Mouse (Mus musculus): Measurements from ENCODE around the gene Creb3.

Gene Creb3

DNA sequence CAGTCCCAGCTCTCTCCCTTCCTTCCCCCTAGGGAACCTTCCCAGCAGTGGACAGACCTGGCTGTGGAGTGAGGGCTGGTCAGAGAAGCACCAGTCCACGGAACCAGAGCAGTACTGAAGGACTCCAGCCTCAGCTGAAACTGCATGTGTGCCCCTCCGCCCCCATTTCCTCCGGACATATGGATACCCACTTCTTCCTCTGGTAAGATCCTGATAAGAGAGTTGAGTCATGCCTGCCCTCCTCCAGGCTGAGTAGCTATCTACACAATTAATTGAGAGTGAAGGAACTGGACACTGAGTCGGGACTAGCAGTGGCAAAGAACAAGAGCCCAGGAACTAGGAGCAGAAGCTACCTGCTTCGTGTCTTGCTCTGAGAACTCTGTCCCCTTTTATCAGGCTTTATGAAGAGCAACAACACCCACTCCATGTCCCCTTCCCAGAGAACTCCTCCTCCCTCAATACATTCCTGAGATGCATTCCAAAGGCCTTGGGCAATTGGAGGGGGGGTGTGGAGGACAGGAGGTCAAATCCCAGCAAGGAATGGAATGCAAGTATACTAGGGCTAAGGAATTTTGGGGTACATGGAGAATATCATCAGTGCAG is 4.0 kb upstream of the Creb3 start:
- no peak for DNase-seq (ENCODE audit: low read depth)

DNA sequence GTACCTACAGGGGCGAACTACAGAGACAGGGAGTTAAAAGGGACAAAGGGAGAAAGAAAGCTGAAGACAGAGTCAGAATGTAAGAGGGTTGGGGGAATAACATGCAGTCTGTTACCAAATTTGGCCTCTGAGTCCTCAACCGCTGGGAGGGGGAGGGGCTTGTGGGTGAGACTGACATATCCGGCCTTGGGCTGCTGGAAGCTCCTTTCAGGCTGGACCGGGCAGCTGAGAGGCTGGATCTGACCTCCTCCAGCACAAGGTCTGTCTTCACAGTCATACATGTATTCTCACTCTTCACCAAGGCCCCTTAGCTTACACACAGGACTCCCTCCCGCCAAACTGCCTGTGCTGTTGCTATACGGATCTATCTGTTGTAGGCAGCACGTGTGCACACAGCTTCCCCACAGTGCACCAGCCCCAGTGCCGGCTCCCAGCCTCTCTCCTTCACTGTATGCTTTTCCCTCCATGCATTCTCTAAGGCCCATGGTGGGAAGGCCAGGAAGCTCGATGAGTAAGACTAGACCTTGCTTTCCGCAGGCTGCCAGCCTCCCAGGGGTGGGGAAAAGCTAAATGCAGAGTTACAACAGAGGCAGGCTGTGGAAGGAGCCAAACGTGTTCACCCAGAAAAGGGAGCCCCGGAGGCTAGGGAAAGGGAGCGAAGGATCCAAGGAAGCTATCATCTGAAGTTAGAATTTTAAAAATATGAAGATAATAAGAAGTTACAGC is 3.3 kb upstream of the Creb3 start:
- no peak for DNase-seq (ENCODE audit: low read depth)

DNA sequence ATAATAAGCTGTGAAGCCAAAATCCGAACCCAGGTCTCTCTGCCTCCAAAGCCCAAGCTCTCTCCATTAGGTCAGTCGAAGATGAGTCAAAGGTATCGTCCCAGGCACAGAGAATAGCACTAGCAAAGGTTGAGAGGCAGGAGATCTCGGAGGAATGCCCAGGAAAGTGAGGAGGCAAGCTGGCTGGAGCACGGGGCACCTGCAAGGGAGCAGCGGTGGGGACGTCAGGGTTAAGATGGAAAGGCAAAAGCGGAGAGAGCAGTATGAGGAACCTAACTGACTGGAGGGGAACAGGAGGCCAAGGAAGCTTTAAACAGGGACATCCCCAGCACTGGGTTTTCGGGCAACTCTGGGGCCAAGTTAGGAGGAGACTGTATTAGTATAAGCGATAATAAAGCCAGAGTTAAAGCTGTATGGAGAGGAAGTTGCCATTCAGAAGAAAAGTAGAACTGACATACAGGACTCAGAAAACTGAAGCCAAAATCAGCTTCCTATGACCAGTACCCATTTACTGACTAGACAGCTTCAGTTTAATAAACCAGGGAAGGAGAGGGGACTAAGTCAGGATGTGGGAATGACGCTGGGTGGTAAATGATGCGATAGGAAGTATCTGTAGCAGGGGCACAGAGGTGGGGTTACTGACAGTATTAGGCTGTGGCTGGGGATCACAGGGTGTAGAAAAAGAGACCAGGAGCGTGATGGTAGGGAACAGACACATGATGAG is 2.5 kb upstream of the Creb3 start:
- DNase-seq (ENCODE audit: low read depth) = no peak

DNA sequence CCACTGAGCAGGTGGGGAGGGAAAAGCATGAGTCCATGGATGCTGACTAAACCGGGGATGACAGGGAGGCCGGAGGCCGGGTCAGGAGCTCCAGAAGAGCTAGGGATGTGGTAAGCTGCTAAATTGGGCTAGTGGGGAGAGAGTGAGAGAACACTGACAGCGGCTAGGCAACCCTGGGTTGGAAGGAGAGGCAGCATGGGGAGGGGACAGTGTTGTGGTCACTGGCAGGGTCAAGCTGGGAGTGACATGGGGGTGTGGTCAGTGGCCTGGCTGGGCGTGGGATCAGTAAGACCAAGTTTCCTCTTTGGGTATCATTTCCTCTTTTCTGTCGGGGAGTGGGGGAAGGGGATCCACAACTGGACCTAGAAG is 1.9 kb upstream of the Creb3 start:
- no peak for DNase-seq (ENCODE audit: low read depth)

DNA sequence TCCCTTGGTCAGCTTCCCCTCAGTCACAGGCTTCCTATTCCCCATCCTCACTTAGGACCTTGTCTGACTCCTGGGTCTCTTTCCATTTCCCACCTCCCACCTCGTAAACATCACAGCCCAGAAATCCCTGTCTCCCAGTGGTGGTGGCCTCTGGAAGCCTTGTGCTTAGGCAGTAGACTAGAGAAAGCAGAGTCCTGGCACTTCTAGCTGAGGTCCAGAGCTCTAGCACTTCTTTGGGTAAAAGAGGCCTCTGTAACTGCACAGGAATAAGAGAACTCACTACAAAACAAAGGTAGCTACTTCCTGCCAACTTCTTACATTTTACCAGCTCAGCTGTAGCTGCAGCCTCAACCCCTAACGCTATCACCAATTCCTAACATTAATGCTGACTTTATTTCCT is 1.2 kb upstream of the Creb3 start:
- no peak for DNase-seq (ENCODE audit: low read depth)

DNA sequence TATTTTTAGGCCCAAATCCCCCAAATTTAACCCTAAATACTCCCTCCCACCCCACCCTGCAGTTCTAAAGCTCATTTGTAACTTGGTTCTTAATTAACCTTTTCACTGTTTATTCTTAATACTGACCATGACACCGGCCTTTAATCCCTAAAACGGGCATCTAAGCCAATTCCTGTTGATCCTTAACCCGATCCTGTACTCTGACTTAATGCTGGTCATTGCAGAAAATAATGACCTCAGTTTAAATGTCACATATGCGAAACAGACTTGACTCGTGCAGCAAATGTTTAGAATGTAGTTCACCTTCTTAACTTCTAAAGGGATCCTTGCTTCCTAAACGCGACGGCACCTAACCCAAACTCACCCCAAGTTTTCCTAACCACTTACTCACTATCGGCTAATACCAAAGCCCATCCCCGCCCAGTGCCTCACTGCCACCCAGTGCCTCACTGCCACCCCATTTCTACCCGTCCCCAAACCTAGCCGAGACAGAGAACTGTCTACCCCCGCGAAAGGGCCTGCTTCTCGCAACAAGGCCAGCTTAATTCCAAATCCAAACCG is 616 bp upstream of the Creb3 start:
- DNase-seq (ENCODE audit: low read depth) = no peak

DNA sequence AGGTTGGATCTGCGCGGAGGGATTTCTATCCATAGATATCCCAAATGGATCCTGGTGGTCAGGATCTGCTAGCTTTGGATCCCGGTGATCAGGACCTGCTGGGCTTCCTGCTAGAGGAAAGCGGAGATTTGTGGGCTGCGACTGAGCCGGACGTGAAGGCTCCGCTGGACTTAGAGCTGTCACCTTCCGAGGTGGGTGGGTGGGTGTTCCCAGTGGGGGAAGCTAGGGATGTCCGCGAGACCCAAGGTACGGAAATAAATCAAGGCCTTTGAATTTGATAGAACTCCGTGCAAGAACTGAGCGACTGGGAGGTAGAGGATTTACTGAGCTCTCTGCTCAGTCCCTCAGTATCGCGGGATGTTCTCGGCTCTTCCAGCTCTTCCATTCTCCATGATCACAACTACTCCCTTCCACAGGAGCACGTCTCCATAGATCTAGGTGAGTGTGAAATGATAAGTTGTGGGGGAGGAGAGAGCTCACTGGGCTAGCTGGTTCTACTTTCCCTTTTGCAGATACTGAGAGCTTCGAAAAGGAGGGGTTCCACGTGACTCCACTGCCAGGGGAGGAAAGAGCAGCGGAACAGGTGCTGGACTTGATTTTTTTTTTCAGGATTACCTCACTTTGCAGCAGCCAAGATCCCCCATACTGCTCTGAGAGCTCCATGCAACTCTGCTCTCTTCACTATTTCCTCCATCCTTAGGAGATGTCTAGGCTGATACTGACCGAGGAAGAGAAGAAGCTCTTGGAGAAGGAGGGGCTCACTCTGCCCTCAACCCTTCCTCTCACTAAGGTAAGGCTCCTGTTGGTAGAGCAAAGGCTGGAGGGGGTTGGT is 853 bp downstream of the Creb3 start:
- no peak for DNase-seq (ENCODE audit: low read depth)

DNA sequence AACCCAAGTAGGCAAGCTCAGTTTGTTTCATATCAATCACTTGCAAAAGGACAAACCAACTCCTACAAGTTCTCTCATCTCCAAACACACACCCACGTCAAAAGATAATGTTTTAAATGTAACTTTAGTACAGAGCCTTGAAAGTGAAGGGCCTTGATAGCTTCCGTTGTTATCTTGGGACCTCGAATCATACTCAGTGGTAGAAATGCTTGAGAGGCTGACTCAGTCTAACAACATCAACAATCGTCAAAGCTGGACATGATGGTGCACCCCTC is 1.4 kb downstream of the Creb3 start:
- DNase-seq (ENCODE audit: low read depth) = no peak

DNA sequence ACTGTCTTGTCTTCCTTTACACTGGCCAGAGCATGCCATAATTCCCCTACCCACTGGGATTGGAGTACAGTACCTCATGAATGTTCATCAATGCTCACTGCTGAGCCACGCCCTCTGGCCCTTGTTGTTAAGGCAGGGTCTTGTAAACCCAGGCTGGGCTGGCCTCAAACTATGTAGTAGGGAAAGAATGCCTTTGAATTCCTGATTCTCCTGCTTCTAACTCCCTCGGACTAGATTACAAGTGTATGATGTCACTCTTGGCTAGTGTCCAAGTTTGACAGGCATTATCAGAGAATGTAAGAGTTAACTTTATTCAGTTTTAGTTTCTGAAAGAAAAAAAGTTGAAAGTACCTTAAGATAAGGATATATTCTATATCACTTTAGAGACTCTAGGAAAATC is 2.1 kb downstream of the Creb3 start:
- DNase-seq (ENCODE audit: low read depth) = no peak

DNA sequence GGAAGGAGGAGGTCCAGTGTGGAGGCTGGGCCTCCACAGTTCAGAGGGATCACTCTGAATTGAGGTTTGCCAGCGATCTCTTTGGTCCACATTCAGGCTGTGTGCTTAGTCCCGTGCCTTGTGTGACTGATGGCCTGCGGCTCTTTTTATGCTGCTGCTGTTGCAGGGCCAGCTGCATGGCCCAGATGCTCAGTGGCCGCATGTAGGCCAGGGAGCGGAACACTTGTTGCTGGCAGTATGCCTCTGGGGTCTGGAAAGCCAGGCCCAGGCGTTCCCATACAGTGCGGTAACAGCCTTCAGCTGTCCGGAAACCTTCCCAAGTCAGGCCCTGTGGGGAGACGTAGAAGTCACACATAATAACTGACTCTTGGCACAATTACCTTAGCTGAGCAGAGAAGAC is 5.0 kb downstream of the Creb3 start:
- no peak for DNase-seq (ENCODE audit: low read depth)

DNA sequence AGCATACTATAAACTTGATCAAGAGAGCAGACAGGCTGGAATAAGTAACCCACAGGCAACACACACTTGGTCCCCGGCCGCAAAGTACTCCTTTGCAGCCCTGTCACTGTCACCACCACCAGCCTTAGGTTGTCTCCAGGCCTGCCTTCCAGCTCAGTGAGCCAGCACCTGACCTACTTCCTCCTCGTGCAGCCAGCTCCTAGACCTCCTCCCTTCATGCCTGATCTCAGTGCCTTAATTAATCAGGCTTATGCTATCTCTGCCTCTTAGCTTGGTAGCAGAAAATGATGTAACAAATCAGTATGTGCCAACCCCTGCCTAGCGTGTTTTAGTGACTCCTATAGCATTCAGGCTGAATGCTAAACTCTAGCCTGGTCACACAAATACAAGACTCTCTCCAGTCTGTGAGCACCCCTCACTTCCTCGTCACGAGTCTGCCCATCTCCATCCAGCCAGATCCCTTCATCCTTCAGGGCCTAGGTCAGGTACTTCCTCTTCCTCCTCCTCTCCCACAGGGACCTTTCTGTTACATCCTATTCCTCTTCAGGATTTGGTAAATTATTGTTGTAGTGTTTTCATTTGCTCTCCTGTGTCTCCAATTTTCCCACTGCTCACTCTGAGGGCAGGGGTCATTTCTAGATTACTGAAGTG is 9.4 kb downstream of the Creb3 start:
- no peak for DNase-seq (ENCODE audit: low read depth)

DNA sequence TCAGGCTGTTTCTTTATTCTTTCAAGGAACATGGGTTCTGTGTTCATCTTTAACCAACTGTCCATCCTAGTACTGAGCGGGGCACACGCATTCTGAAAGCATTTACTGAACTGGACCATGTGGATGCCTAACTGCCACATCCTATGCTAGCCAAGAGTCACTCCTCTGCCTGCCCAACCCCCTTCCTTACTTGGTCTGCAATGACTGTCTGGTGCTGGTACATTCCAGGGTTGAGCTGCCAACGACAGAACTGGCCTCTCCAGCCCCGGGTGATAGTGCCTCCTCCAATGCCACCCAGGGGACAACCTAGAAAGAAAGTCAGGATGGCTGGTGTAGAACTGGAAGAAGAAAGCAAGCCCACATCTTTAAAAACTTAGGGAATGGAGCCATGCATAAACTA is 11.4 kb downstream of the Creb3 start:
- no peak for DNase-seq (ENCODE audit: low read depth)

DNA sequence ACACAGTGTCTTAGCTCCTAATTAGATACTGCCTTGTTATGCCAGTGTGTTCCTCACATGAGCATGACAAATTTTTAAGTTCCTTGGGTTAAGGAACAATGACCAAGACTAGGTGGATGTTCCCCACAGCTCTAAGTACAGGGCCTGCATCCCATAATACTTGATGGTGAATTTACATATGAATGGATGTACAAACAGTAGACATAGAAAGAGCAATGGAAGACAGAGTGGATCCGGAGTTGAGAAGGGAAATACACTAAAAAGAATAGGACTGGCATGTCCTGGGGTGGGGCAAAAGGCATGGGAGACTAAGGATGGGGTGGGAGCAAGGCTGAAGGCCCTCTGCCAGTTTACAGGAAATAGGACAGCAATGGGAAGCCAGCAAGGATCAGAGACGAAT is 13.2 kb downstream of the Creb3 start:
- no peak for DNase-seq (ENCODE audit: low read depth)

DNA sequence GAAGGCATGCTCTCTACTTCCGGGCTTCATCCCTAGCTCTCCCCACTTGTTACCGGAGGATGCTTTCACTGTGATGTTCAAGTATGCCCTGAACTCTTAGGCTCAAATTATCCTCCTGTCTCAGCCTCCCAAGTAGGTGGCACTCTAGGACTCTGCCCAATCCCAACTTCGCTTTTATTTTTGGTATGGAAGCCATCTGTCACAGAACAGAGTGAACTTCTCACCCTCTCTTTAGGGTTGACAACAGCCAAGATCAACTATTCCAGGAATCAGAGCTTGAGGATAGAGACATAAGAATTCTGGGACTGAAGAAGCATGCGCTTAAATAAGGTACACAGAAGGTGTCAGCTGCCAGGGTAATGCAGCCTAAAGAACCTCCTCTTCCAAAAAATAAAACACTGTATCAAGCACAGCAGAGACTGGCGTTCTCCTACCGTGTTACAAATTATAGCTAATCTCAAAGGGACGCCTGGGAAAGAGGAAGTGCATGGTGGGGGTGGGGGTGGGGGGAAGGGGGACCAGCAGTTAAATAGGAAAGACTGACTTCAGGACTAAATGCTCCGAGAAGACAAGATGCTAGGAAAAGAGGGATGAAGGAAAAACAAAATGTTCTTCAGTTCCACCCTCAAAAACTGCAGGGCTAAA is 15.2 kb downstream of the Creb3 start:
- DNase-seq (ENCODE audit: low read depth) = no peak

DNA sequence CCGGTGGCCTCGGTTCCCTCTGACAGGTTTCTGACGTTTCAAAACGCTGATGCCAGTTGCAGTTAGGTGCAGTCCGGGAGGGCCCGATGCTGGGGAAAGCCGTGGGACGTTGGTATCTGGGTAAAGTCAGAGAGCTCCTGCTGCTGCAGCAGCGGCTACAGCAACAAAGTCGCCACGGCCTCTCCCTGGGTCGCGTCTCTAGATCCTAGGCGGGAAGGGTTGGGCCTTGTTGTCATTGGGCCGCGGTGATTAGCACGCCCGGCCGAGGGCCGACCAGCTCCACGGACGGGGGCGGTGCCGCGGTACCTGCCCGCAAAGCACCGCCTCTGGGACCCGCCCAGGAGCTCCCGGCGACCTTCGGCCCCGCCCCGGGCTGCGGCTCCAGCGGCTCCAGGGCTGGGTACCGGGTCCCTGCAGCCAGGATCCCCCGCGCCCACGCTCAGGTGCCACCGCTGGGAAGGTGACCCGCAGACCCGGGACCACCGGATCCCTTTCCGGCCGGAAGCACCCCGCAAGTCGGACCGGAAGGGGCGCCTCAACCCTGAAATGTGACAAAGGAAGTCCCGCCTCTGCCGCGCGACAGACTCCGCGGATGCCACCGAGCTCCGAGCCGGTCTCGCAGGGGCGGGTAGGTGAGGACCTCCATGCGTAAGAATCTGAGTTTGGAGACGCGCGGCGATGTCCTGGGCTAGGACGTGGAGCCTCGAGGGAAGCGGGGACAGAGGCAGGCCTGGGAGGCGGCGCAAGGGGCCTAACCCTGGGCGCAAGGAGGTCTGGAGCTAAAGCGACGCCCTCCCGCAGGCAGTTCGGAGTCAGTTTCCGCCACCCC is 16.5 kb downstream of the Creb3 start, which contains the start of the genes Rgp1 and Gba2:
TSS of gene Rgp1 (plus strand) at position 340 of the 829 bp plus-strand sequence.
TSS of gene Gba2 (minus strand) at position 498 of the 829 bp plus-strand sequence.
- peak; percentile 85 for DNase-seq (ENCODE audit: low read depth)

DNA sequence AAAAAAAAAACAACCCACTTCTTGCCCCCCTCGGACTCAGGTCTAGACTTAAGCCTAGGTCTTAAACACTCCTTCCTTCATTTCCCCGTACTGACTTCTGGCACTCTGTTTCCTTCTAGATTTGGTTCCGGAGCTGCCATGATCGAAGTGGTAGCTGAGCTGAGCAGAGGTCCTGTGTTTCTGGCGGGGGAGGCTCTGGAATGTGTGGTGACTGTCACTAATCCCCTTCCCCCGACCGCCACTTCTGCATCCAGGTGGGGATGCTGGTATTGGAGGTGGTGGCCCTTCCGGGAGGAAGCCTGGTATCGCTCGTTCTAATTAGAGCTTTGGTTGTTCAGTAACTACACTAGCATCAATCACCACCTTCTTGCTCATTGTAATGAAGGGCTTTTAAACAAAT is 17.1 kb downstream of the Creb3 start:
- DNase-seq (ENCODE audit: low read depth) = no peak

DNA sequence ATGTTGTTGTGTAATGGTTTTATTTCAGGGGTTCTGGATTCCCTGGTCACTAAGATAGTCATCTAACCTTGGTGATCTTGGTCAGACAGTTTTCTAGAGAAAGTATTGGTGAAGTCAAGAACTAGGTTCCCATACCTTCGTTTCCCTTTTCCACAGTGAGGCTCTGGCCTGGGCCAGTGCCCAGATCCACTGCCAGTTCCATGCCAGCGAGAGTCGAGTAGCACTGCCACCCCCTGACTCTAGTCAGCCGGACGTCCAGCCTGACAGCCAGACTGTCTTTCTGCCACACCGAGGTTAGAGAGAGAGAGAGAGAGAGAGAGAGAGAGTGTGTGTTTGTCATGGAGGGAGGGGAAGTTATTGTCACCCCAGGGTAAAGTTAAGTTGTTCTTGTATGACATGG is 17.6 kb downstream of the Creb3 start:
- DNase-seq (ENCODE audit: low read depth) = no peak

DNA sequence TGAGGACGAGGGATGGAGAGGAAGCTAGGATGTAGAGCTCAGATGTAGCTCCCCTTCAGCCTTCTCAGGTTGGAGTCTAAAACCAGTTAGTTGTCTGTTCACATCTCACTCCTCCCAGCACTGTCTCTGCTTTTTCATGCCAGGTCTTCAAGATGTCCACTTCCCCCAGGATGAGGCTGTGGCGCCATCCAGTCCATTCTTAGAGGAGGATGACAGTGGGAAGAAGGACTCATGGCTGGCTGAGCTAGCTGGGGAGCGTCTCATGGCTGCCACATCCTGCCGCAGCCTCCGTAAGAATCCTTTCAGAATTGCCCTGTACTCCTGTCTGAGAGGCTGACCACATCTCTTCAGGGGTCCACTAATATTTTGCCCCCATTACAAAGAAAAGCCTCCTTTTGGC is 18.6 kb downstream of the Creb3 start:
- DNase-seq (ENCODE audit: low read depth) = no peak

DNA sequence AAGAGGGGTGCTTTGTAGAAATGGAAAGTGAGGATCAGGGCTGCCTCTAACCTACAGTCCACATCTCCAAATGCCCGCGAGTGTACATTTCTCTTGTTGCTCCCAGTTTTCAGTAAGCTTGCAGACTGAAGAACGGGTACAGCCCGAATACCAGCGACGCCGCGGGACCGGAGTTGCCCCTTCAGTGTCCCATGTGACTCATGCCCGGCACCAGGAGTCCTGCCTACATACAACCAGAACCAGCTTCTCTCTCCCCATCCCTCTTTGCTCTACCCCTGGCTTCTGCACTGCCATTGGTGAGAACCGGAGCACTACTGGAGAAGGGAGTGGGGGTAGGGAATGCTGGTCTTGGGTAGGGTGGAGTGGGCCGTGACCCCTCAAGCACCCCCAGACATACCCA is 19.2 kb downstream of the Creb3 start:
- no peak for DNase-seq (ENCODE audit: low read depth)

DNA sequence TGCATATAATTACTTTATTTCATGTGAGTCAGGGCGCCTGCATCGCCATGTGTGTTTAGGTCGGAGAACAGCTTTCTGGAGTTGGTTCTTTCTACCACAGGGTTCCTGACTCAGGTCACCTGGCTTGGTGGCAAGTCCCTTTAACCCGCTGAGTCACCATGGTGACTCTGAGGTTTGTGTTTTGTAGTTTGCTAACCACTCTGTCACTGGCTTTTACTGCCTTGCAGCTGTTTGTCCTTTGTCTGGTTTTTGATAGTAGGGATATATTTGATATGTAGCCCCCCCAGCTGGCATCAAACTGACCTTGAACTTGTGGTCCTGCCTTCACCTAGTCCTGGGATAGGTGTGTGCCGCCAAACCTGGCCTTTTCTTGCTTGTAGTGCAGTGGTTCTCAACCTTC is 20.1 kb downstream of the Creb3 start:
- DNase-seq (ENCODE audit: low read depth) = no peak

DNA sequence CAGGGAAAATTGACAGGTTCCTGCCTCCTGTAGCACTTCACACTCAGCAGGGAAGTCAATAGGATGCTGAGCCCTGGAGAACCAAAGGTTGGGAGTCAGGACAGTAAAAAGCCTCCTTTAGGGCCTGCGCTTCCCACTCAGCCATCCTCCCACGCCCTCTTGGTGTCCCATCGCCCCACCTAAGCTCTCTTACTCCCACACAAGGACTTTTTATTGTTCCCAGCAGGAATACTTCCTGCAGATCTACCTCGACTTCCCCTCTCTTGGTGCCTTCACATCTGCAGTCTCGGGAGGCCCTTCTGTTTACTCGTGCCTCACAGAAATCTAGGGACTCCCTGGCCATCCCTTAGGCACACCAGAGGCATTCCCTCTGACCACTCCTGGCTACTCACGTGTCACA is 21.3 kb downstream of the Creb3 start:
- DNase-seq (ENCODE audit: low read depth) = no peak
